Mouse (Mus musculus): ENCODE data around the gene Bcl7a.
A peak's percentile ranks its signal among the peaks of the same experiment; 100 is the strongest.

The Bcl7a gene

DNA sequence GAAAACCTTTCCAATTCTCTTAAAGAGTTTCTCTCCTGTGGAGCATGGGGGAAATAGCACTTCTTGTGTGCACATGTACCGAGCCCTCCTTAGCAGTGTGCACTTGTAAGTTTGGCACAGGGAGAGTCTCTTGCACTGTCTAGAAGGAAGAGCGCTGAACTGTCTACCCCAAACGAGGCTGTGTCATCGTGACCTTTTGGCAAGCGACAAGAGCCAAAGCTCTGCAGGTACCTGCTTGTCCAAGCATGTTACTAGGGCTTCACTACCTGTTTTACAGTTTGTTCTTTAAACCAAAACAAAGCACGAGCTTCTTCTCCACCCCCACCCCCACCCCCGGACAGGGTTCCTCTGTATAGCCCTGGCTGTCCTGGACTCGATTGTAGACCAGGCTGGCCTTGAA is 15.9 kb upstream of the Bcl7a start:
- DNase-seq (ENCODE audit: low spot score), result no peak

DNA sequence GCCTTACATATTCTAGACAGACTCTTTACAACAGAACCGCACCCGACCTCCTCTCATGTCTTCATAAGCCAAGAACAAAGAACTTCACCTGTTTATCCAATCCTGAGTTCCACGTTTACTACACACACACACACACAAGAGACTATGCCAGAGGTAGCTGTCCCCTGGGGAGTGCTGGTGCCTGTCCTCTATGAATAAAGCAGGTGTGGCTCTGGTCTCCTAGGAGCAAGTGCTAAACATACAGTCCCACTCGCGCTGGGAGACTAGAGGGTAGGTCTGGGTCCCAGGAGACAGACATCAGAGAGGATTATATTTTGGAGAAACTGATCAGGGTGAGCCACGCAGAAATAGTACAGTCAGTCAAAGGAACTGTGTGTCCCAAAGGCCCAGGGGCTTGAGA is 10.1 kb upstream of the Bcl7a start:
- no peak for DNase-seq (ENCODE audit: low spot score)

DNA sequence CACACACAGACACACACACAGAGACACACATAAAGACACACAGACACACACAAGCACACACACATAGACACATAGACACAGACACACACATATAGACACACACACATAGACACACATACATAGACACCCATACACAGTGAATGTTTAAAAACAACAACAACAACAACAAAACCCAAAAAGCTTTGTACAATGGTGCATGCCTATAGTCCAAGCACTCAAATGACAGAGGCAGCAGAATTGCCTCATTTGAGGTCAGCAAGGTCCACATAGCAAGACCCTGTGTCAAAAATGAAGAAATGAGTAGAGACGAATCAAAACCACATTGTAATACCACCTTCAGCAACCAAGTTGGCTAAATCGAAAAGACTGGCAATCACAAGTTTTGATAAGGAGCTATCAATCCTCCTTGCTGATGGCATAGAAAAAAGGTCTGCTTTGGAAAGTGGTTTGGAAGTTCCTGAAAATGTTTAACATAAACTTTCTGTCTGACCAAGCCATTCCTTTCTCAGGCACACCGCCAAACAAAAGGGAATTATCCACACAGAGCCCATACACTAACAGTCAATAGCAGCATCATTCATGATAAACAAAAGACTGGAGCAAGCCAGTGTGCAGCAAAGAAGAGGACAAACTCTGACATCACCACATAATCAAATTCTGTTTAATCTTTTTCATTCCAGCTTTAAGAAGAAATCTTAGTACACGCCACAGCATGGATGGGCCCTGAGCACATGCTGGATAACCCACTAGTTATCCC is 7.3 kb upstream of the Bcl7a start:
- DNase-seq (ENCODE audit: low spot score), result no peak

DNA sequence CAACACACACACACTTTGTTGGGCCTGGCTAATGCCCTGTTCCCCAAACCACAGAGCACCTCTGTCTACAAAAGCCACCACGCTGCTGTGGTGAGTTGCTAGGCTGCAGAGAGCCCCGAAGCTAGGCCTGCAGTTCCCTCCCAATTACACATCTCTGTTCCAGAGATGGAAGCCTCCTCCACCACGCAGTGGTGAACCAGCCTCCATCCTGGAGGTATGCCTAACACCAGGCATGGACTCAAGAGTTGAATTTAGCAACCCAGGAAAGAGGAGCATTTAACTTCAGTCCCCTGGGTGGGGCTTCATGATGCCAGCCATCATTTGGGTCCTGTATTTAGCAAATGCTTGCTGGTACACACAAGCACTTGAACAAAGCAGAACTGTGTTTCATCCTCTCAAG is 5.2 kb upstream of the Bcl7a start:
- no peak for DNase-seq (ENCODE audit: low spot score)

DNA sequence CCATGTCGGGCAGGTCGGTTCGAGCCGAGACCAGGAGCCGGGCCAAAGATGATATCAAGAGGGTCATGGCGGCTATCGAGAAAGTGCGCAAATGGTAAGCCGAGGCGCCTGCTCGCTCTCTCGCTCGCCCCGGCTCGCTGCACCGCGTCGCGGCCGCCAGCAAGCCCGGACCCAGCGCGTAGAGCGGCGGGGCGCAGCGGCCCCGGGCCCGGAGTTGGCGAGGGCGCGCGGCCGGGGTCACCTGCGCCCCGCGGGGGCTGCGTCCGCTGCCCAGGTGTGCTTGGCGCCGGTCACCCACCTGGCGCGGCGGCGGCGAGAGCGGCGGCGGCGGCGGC is 961 bp downstream of the Bcl7a start:
- no peak for DNase-seq (ENCODE audit: low spot score)

DNA sequence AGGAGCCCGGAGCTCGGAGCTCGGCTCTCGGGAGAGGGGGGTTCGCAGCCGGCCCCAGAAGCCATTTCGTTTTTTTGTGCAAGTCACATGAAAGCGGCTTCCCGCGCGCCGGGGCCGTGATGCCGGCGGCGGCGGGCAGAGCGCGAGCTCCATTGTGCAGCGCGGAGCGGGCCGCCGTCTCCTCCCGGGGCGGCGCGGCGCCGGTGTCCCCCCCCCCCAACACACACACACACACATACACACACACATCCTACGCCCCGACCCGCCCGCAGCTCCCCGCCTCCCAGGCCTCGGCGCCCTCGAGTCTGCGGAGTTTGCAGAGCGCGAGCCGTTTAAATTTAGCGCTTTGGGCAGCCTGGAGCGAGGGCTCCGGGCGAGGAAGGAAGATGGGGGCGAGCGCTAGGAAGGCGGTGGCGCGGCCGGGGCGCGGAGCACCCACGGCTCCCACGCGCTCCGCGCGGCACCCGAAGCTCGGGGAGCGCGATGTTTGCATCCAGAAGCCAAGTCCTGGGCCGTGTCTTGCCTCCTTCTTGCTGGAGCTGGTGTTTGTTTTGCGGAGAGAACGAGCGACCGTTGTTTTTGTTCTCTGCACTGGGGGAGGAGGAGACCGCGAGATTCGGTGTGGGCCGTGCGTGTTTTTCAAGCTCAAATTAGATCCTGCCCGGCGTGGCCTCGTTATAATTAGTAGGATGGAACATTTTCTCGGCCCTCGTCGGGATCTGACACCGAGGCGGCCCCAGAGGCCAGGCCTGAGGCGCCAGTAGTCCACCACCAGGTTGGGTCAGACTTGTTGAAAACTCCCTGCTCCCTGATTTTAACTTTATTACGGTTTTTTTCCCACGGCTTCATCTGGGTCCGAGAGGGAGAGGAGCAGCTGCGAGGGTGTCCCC is 1.6 kb downstream of the Bcl7a start:
- peak; percentile 54 for DNase-seq (ENCODE audit: low spot score)

DNA sequence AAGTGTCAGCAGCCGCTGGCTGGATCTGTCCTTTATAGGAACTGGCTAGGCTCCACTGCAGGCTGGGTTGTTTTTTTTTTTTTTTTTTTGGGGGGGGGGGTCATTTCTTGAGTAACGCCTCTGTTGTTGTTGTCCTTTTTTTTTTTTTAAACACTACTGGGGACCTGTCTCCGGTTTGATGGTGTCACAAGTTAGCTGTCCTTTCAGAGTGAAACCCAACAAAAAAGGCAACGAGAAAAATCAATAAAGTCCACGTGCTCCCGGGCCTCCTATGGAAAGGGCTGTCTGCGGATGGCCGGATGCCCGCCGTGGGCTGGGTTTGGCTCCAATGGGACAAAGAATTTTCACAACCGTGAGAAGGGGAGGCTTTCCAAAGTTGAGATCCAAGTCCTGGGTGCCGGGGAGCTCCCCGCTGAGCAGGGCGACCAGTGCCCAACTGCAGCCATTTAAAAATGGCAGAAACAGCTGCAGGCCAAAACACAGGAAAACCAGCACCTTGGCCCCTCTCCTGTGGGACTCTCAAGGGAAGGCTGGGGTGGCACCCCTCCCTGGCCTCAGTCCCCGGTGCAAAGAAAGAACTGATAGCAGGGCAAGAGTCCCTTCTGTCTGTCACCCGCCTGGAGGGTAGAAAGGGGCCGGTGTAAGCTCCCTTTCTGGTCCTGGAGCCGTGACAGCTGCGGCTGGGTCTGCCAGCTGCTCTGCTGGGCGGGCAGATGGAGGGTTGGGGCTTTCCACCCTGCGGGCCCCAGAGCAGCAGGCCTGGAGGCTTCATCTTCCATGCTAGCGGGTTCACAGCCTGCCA is 2.4 kb downstream of the Bcl7a start:
- DNase-seq (ENCODE audit: low spot score), result peak; percentile 58

DNA sequence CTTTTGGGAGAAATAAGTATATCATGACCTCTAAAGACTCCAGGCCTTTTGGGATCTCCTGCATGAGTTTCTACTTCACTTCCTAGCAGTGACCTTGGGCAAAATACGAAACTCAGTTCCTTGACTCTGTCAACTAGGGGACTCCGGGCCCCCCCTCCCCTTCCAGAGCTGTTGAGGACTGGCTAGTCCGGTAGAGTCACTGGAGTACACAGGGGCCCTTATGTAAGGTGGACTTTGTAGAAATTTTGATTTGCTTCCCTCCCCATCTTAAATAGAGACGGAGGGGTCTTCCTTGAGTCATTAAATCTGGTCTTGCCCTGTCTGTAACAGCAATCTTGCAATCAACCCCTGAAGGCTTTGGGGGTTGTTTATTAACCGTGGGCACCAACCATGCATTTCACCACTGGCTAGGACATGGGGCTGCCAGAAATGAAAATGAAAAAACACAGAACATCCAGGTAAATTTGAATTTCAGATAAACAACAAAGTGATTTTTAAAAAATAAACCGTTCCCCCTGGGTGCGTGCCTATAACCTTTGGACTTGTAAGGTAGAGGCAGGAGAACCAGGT is 3.2 kb downstream of the Bcl7a start:
- DNase-seq (ENCODE audit: low spot score), result no peak

DNA sequence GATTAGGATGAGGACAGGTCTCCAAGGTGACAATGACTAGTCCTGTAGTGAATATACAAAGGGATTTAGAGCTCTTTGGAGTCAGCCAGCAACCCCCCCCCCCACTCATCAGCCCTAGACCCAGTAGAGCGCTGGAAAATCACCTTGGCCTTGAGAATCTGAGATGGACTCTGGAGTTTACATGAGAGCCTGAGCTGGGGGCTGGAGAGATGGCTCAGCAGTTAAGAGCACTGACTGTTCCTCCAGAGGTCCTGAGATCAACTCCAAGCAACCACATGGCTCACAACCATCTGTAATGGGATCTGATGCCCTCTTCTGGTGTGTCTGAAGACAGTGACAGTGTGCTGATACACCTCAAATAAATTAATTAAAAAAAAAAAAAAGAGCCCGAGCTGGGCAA is 4.4 kb downstream of the Bcl7a start:
- no peak for DNase-seq (ENCODE audit: low spot score)

DNA sequence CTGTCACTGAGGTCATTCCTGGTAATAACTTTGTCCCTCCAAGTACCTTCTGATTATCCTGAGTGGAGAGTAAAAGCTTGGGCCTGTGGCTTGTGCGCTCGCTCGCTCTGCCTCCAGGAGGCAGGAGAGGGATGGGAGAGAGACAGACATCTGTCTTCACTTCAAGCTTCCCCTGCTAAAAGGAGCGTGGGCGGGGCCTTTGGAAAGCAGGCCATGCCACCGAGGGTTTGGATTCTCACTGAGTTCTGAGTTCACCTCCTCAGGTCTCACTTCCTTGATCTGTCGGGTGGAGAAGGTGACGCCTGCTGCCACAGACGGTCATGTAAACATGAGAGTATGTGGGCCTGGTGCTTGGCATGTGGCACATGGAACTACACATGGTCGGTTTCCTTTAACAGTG is 6.8 kb downstream of the Bcl7a start:
- no peak for DNase-seq (ENCODE audit: low spot score)

DNA sequence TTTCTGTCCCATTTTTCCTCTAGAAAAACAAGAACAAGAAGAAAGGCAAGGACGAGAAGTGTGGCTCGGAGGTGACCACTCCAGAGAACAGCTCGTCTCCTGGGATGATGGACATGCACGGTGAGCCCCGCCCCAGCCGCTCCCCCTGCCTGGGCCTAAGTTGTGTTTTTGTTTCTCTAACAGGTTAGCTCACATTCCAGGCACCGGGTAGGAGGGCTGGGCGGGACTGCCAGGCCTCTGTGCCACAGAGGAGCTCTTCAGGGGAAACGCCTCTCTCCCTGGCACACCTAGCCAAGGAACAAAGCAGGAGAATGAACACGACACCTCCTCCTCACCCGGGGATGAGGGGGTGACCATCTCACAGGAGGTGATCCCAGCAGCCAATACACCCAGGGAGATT is 12.3 kb downstream of the Bcl7a start:
- peak; percentile 46 for DNase-seq (ENCODE audit: low spot score)

DNA sequence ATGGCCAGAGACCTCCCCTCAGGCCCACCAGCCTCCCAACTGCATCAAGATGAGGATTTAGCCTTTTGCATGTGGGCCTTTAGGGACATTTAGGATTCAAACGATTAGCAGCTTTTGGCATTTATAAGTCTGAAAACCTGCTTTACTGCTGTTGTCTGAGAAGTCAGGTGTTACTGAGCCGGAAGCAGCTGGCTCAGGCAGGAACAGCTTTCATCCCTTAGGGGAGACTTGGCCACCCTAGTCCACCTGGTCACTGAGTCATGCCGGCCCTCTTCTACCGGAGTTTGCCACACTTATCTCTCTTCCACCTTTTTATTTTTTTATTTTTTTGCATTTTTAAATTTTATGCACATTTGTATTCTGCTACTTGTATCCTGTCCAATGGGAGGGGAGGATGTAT is 13.6 kb downstream of the Bcl7a start:
- DNase-seq (ENCODE audit: low spot score), result no peak

DNA sequence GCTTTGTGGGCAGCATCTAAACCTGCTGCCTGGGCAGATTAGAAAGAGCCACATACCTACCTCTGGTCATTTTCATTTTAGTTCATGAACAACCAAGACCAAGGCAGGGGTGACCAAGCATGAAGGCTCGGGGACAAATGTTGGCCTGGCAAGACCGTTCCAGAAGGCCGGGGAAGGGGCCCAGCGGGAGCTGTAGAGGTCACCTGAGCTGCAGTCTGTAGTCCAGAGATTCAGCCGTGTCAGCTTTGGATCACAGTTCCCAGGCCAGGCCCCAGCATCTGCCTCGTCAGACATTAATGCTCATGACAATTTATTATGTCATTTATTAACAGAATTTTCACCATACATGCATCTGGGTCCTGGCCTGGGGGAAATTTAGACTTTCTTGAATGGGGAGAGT is 15.8 kb downstream of the Bcl7a start:
- no peak for DNase-seq (ENCODE audit: low spot score)

DNA sequence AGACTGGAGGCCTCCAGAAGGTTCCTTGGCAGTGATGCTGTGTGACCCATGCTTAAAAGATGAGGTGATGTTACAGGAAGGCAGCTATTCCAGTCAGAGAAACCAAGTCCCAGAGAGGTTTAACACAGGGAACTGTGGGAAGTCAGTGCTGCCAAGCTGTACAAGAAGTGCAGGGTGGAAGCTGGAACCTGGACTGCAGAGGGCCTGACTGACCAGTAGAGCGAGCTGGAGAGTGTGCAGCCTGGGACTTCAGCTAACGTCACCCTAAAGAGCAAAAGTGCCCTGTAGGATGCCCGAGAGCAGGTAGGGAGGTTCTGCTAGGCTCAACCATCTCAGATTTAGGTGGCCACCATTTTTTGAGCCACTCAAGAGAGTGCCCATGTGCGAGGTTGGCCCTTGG is 19.3 kb downstream of the Bcl7a start:
- DNase-seq (ENCODE audit: low spot score), result no peak

DNA sequence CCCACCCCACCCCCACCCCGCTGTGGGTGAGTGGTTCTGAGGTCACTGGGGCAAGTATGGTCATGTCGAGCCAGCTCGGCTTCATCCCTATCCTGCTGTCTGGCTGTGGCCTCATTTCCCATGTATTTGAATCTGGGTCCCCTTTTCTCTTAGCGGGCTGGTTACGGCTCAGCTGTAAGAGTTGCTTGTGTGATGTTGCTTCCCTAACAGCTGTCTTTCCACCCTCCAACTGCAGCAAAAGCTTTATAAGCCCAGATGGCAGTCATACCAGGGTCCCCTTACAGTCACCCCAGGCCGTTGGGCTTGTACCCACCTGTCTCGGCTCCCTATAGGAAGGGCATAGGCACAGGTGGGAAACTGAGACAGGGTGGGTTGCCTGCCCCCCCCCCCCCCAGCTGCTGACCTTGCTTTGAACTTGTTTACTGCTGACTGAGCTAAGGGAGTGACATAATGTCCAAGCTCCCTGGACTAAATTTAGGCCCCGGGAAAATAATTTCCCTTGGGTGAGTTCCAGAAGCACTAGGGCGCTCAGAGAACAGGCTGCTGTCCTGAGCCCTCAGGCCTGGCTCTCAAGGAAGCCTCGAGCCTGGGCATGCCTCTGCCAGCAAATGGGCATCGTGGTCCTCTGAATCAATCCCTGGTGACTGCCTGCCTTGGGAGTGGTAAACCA is 20.8 kb downstream of the Bcl7a start:
- peak; percentile 23 for DNase-seq (ENCODE audit: low spot score)

DNA sequence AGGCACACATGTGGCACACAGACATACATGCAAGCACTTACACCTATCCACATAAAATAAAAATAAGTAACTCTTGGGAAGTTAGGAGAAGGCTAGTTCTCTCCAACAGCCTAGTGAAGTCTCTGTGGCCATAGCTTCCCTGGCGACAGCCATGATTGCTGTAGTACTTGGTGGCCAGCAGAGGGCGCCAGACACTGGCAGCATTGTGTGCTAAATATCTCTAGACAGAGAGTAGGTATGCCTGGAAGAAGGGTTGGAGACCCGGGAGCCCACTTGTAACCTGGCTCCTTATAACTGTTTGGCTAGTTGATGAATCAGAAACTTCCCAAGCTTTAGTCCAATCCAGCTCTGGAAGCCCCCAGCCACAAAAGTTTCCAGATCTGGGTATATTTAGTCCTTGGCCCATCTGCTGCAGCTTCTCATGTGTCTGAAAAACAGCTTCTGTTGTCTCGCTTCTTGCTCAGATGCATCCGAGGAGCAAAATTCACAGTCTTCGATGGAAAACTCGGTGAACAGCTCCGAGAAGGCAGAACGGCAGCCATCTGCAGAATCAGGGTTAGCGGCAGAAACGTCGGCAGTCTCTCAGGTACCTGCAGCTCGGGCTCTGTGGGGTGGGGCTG is 25.3 kb downstream of the Bcl7a start:
- no peak for DNase-seq (ENCODE audit: low spot score)

DNA sequence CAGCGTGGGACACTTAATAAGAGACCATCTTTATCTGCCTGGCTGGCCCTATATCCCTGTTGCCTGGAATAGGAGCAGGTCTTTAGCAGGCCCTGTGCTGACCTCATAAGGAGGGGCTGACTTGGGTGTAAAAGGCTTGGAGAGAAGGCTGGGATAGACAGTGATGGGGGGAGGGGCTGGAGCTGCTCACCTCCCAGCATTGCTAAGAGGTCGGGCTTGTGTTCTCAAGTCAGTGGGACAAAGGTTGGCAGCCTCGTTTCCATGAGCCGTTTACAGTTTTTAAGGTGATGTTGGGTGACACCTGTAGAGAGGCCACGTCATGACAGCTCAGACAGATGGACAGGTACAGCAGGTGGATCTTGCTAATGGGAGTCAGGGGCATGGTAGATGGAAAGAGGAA is 26.4 kb downstream of the Bcl7a start:
- DNase-seq (ENCODE audit: low spot score), result no peak

DNA sequence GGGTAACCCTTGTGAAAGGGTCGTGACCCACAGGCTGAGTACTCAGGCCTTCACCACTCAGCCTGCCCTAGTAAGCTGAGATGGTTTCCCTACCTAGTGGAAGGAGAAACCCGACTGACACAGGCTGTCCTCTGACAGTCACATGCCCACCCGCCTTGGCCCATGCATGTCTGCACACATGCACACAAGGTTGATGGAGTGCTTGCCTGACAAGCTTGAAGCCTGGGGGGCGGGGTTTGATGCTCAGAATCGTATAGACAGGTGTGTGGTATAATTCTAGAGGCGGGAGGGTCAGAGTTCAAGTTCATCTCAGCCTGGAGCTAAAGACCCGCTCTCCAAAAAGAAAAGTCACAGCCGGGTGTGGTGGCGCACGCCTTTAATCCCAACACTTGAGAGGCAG is 31.6 kb downstream of the Bcl7a start:
- DNase-seq (ENCODE audit: low spot score), result no peak

DNA sequence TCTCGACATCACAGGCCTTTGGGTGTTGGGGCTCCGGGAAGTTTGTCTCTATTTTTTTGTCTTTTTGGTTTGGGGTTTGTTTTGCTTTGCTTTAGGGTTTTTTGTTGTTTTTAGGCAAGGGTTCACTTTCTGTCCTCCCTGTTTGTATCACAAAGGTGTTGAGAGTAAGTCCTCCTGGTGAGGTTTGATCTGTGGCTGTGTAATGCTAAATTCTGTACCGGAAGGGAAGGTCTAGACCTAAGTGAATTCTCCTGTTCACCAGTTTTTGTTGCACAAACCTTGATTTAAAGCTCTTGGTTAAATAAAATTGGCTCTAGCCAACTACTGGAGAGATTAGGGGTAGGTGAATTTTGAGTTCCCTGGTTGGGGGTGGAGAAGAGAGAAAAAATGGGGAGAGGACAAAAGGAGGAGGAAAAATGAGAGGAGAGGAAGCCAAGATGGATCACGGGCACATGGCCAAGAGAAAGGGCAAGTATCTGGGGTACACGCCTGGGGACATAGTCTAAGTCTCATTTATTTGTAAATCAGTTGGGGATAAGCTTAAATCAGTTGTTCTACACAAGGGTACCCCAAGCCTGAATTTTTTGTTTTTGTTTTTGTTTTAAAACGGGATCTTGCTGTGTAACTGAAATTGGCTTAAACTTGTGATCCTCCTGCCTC is 32.3 kb downstream of the Bcl7a start:
- no peak for DNase-seq (ENCODE audit: low spot score)

DNA sequence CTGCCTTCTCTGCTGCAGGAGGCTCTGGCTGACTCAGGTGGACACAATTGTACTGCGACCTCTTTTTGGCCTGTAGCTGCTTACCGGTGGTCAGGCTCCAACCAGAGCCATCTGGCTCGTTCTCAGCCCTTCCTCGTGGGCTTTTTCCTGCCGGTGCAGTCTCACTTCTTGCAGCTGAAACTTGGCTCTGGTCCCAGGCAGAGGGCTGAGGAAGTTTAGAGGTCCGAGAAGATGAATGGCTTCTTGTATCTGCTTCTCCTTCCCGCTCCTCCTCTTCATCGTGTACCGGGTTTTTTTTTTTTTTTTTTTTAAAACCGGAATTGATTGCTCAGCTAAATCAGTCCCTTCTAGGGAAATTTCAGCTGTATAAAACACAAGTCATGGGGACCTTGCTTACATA is 32.9 kb downstream of the Bcl7a start:
- DNase-seq (ENCODE audit: low spot score), result no peak
